ENCODE assay signal across 10 mouse cellular contexts in genomic region chr4:47128515-47128914, GRCm38 (mm10). TPM values are rescaled to one million over a fixed set of nuclear protein-coding genes. Genes with fewer than 3 reads are reported as not detected.
DNase-seq lines count a peak whose midpoint lies in the region; ATAC-seq and TF ChIP-seq lines count a peak whose summit lies in the region.
"Had no signal": no experiment of that assay in that cellular context is flagged by ENCODE, and none has a peak within 500 bp of the region (broad histone marks: within the 10 kb centered on the region; RNA-seq: fewer than 3 reads in every experiment).

No protein-coding gene starts in this region.

- no peaks in the 10 kb centered on the region for H3K36me3 ChIP-seq in midbrain, postnatal 0 days (ENCODE audit: insufficient read depth, low read length)
- H3K36me3 ChIP-seq in midbrain, embryonic 13.5 days = no peaks in the 10 kb centered on the region; the same call in 1 of the 2 replicates
- no peaks in the 10 kb centered on the region for H3K36me3 ChIP-seq in stomach, embryonic 16.5 days (ENCODE audit: control insufficient read depth, insufficient read depth, low read length)
- H3K36me3 ChIP-seq: heart, embryonic 15.5 days; lung, embryonic 15.5 days had no signal

- H3K4me1 ChIP-seq in midbrain, postnatal 0 days (ENCODE audit: insufficient read depth, low read length) = no peaks in the 10 kb centered on the region
- no peaks in the 10 kb centered on the region for H3K4me1 ChIP-seq in midbrain, embryonic 13.5 days (replicated peaks)
- H3K4me1 ChIP-seq in stomach, embryonic 16.5 days (ENCODE audit: control insufficient read depth, insufficient read depth, low read length) = peaks cover 11% of the 10 kb centered on the region; the same call in 1 of the 2 replicates
- H3K4me1 ChIP-seq: heart, embryonic 15.5 days had no signal

- DNase-seq in frontal cortex, postnatal 36 days (ENCODE audit: low spot score in 2 of 2) = peak; percentile 16 to 29
- no peak for DNase-seq in frontal cortex, postnatal 25 days (ENCODE audit: low spot score in 2 of 2)
- peak; percentile 27 for DNase-seq in midbrain, postnatal 0 days (ENCODE audit: low spot score)
- peak; percentile 74 for DNase-seq in kidney, postnatal 10 days
- DNase-seq in urinary bladder, postnatal 10 days (ENCODE audit: low spot score) = no peak
- DNase-seq in thymus, postnatal 14 days = no peak

- no peak overlapping the region for H3K9ac ChIP-seq in midbrain, postnatal 0 days (replicated peaks; ENCODE audit: low read length, poor library complexity, severe bottlenecking)
- no peak overlapping the region for H3K9ac ChIP-seq in midbrain, embryonic 13.5 days (replicated peaks)
- H3K9ac ChIP-seq in stomach, embryonic 16.5 days (ENCODE audit: low read length) = no peak overlapping the region
- H3K9ac ChIP-seq: heart, embryonic 15.5 days; lung, embryonic 15.5 days had no signal

- TF ChIP-seq CTCF in midbrain, postnatal 0 days (IDR thresholded peaks at IDR 0.05) = peak; percentile 65

- 76% methylated on average over 7 of the region's 7 CpGs for WGBS in midbrain, postnatal 0 days
- WGBS in midbrain, embryonic 13.5 days = 87% methylated on average over 7 of the region's 7 CpGs
- WGBS in stomach, embryonic 16.5 days = 73% methylated on average over 7 of the region's 7 CpGs

- H3K9me3 ChIP-seq in midbrain, postnatal 0 days (ENCODE audit: low read length) = no peaks in the 10 kb centered on the region
- H3K9me3 ChIP-seq in midbrain, embryonic 13.5 days = no peaks in the 10 kb centered on the region; the same call in 1 of the 2 replicates
- H3K9me3 ChIP-seq in stomach, embryonic 16.5 days (replicated peaks; ENCODE audit: control insufficient read depth, low read length) = peaks cover 6% of the 10 kb centered on the region
- H3K9me3 ChIP-seq: heart, embryonic 15.5 days; lung, embryonic 15.5 days had no signal

- no peak overlapping the region for H3K4me3 ChIP-seq in midbrain, postnatal 0 days (ENCODE audit: low read depth, low read length)
- no peak overlapping the region for H3K4me3 ChIP-seq in midbrain, embryonic 13.5 days (replicated peaks)
- no peak overlapping the region for H3K4me3 ChIP-seq in stomach, embryonic 16.5 days (replicated peaks; ENCODE audit: low read length)
- H3K4me3 ChIP-seq: heart, embryonic 15.5 days; lung, embryonic 15.5 days had no signal

- peak; percentile 36; the same call in 1 of the 2 replicates for ATAC-seq in midbrain, postnatal 0 days (ENCODE audit: low FRiP score)
- no peak for ATAC-seq in midbrain, embryonic 13.5 days
- 0 out of 2 replicates have a peak, but pooled peaks have one; percentile 41 for ATAC-seq in stomach, embryonic 16.5 days (ENCODE audit: insufficient read depth, low FRiP score)

- no peak overlapping the region for H3K4me2 ChIP-seq in midbrain, postnatal 0 days (ENCODE audit: low read depth, low read length, poor library complexity, severe bottlenecking)
- no peak overlapping the region for H3K4me2 ChIP-seq in midbrain, embryonic 13.5 days (replicated peaks)
- no peak overlapping the region for H3K4me2 ChIP-seq in stomach, embryonic 16.5 days (ENCODE audit: low read depth, low read length)
- H3K4me2 ChIP-seq: heart, embryonic 15.5 days; lung, embryonic 15.5 days had no signal

- H3K27me3 ChIP-seq in midbrain, postnatal 0 days (ENCODE audit: insufficient read depth, low read length) = no peaks in the 10 kb centered on the region
- no peaks in the 10 kb centered on the region for H3K27me3 ChIP-seq in midbrain, embryonic 13.5 days
- no peaks in the 10 kb centered on the region for H3K27me3 ChIP-seq in stomach, embryonic 16.5 days (ENCODE audit: control insufficient read depth, insufficient read depth, low read length)
- H3K27me3 ChIP-seq: heart, embryonic 15.5 days; lung, embryonic 15.5 days had no signal

- H3K27ac ChIP-seq in midbrain, postnatal 0 days (ENCODE audit: low read depth, low read length) = no peak overlapping the region
- no peak overlapping the region for H3K27ac ChIP-seq in midbrain, embryonic 13.5 days
- H3K27ac ChIP-seq in stomach, embryonic 16.5 days (ENCODE audit: low read length) = no peak overlapping the region
- H3K27ac ChIP-seq: heart, embryonic 15.5 days; lung, embryonic 15.5 days had no signal

RNA-seq across cellular contexts. Expression of gene Galnt12, which starts 36.8 kb away (rescaled TPM):
- 0.82 and 2.0 TPM in 2 replicates for total RNA-seq in midbrain, postnatal 0 days (2014; rRNA removed)
- 1.1 and 1.6 TPM in 2 replicates for polyA plus RNA-seq in midbrain, postnatal 0 days (2015; fragmentation: Nextera tagmentation; extraction: Ambion mirVana)
- 2.7 and 5.6 TPM in 2 replicates for polyA plus RNA-seq in midbrain, embryonic 13.5 days (2015; fragmentation: Nextera tagmentation; extraction: Ambion mirVana)
- 30.7 and 38.4 TPM in 2 replicates for polyA plus RNA-seq in stomach, embryonic 16.5 days (2015; fragmentation: Nextera tagmentation; extraction: Ambion mirVana)

Comparison
In these comparisons a context has a peak if more than half of its experiments do, and no peak if none do; other contexts are left out.
1. DNase-seq: peak in frontal cortex, postnatal 36 days (2 of 2), midbrain, postnatal 0 days (single experiment) and kidney, postnatal 10 days (single experiment); none in frontal cortex, postnatal 25 days (0 of 2), urinary bladder, postnatal 10 days (single experiment) and thymus, postnatal 14 days (single experiment).